Mouse (Mus musculus): ENCODE results near the gene Znrf3.

Gene Znrf3

GRCm38 (mm10) chr11:5436988-5437387 lies 7.7 kb downstream of the Znrf3 start:
- DNase-seq: no peak

- no peak for DNase-seq
These were observed 9.2 kb downstream of the Znrf3 start for GRCm38 (mm10) chr11:5435493-5435892.

- DNase-seq: no peak
These were observed 12.3 kb downstream of the Znrf3 start for GRCm38 (mm10) chr11:5432330-5432729.

- DNase-seq: no peak
These were observed 13.8 kb downstream of the Znrf3 start for GRCm38 (mm10) chr11:5430863-5431262.

GRCm38 (mm10) chr11:5429396-5430190 lies 15.1 kb downstream of the Znrf3 start:
- DNase-seq: no peak

- DNase-seq: no peak
These were observed 17.4 kb downstream of the Znrf3 start for GRCm38 (mm10) chr11:5427251-5427650.

GRCm38 (mm10) chr11:5426317-5426716 lies 18.3 kb downstream of the Znrf3 start:
- no peak for DNase-seq

- peak; percentile 30 for DNase-seq
These were observed 19.5 kb downstream of the Znrf3 start for GRCm38 (mm10) chr11:5425106-5425505.

- DNase-seq: no peak
These were observed 20.5 kb downstream of the Znrf3 start for GRCm38 (mm10) chr11:5424185-5424584.

GRCm38 (mm10) chr11:5423000-5423399 lies 21.6 kb downstream of the Znrf3 start:
- no peak for DNase-seq

GRCm38 (mm10) chr11:5422252-5422636 lies 22.4 kb downstream of the Znrf3 start:
- no peak for DNase-seq

- DNase-seq: peak; percentile 36
These were observed 23.0 kb downstream of the Znrf3 start for GRCm38 (mm10) chr11:5421506-5422251.

GRCm38 (mm10) chr11:5415617-5416338 lies 28.9 kb downstream of the Znrf3 start:
- DNase-seq: peak; percentile 27

- no peak for DNase-seq
These were observed 29.6 kb downstream of the Znrf3 start for GRCm38 (mm10) chr11:5414856-5415616.

GRCm38 (mm10) chr11:5412644-5413190 lies 31.9 kb downstream of the Znrf3 start:
- DNase-seq: no peak

- no peak for DNase-seq
These were observed 33.1 kb downstream of the Znrf3 start for GRCm38 (mm10) chr11:5411577-5411976.

- DNase-seq: no peak
These were observed 40.5 kb downstream of the Znrf3 start for GRCm38 (mm10) chr11:5404180-5404579.

- DNase-seq: no peak
These were observed 42.4 kb downstream of the Znrf3 start for GRCm38 (mm10) chr11:5402127-5402733.

- DNase-seq: no peak
These were observed 46.2 kb downstream of the Znrf3 start for GRCm38 (mm10) chr11:5398301-5399053.

- DNase-seq: no peak
These were observed 53.4 kb downstream of the Znrf3 start for GRCm38 (mm10) chr11:5390969-5391831.

Data from right cerebral cortex, postnatal 25 days (tissue).